Mouse (Mus musculus) hindbrain, embryonic 14.5 days (tissue): ENCODE measurements around the gene Gpr88. TPM values are rescaled to one million over a fixed set of nuclear protein-coding genes. Genes with fewer than 3 reads are reported as not detected.

Source experiments
- ATAC-seq: fragments of 200-750 bp; cut with Nextera tagmentation; 2 replicates; pipeline ENCODE4 v1.8.0; 2017; ENCODE audit warnings: moderate number of reproducible peaks, mild to moderate bottlenecking, moderate TSS enrichment, moderate library complexity; ENCODE audit not compliant: low FRiP score
- DNase-seq: peaks from one replicate; pipeline ENCODE4 v3.0.0-alpha.2; 2015; ENCODE audit warnings: low spot score
- H3K27ac ChIP-seq: fragments of 300-500 bp; sonication (generic); 2 replicates; pipeline ENCODE4 v1.5.1; 2014; ENCODE audit warnings: mild to moderate bottlenecking, moderate library complexity
- H3K27me3 ChIP-seq: fragments of 300-500 bp; sonication (generic); 2 replicates; pipeline ENCODE4 v1.6.1; 2014; ENCODE audit warnings: mild to moderate bottlenecking, low read length, mixed read lengths; ENCODE audit not compliant: control insufficient read depth, insufficient read depth
- H3K36me3 ChIP-seq: fragments of 300-500 bp; sonication (generic); replicated peaks from 2 replicates; pipeline ENCODE4 v1.6.1; 2014; ENCODE audit not compliant: control insufficient read depth, insufficient read depth
- H3K4me1 ChIP-seq: fragments of 300-500 bp; sonication (generic); replicated peaks from 2 replicates; pipeline ENCODE4 v1.6.1; 2014; ENCODE audit warnings: antibody characterized with exemption, low read length, mixed read lengths; ENCODE audit not compliant: control insufficient read depth, insufficient read depth
- H3K4me2 ChIP-seq: fragments of 300-500 bp; sonication (generic); replicated peaks from 2 replicates; pipeline ENCODE4 v1.6.1; 2014; ENCODE audit warnings: mild to moderate bottlenecking, moderate library complexity
- H3K4me3 ChIP-seq: fragments of 300-500 bp; sonication (generic); replicated peaks from 2 replicates; pipeline ENCODE4 v1.5.1; 2014; ENCODE audit warnings: mild to moderate bottlenecking, low read length
- H3K9ac ChIP-seq: fragments of 300-500 bp; sonication (generic); 2 replicates; pipeline ENCODE4 v1.6.1; 2014
- H3K9me3 ChIP-seq: fragments of 300-500 bp; sonication (generic); 2 replicates; pipeline ENCODE4 v1.6.1; 2016; ENCODE audit warnings: low read length; ENCODE audit not compliant: control insufficient read depth
- WGBS: fragments of 180-500 bp; shearing (Covaris S2); extraction: QIAGEN DNeasy Blood & Tissue Kit; methylation state at CpG from one replicate; pipeline ENCODE4 v1.1.7; 2014; 5-methylcytosine and 5-hydroxymethylcytosine counted together
- polyA plus RNA-seq: library from polyadenylated mRNA; unstranded; fragments of >200 nt; fragmentation: Nextera tagmentation; extraction: Ambion mirVana; gene quantifications from 2 replicates; pipeline ENCODE4 v1.2.1, GENCODE M21; 2014

The Gpr88 gene
- polyA plus RNA-seq, 1 experiment from 2014 or later: 6.8 TPM

DNA sequence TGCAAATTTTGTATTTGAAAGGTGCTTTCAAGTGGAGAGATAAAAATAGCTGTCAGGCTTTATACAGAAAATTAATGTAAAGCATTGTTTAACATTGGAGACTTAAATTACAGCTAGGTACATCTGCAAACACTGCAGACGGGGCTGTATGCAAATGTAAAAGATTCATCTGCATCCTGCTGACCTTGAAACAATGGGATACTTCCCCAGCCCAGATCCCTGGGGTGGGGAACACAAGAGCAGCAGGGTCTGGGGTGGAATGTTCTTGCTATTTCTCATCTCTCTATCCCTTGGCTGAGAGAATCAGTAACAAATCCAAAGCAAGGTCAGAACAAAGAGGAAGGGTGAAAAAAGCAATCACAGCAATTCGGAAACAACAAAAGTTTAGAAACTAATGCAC is 30.7 kb upstream of the Gpr88 start:
- no peaks in the 10 kb centered on the region for H3K9me3 ChIP-seq
- DNase-seq (no peak), ATAC-seq (no peak)
- WGBS: 19% methylated on average over 2 of the region's 2 CpGs
- H3K36me3 ChIP-seq: no peaks in the 10 kb centered on the region
- H3K9ac ChIP-seq: no peak overlapping the region
- no peak overlapping the region for H3K4me3 ChIP-seq
- no peak overlapping the region for H3K27ac ChIP-seq
- no peaks in the 10 kb centered on the region for H3K27me3 ChIP-seq
- no peak overlapping the region for H3K4me2 ChIP-seq
- H3K4me1 ChIP-seq: peaks cover 3% of the 10 kb centered on the region; the same call in 1 of the 2 replicates

- Histone ChIP-seq H3K9me3 (no peaks in the 10 kb centered on the region), H3K4me1 (peaks cover 3% of the 10 kb centered on the region; the same call in 1 of the 2 replicates), H3K27ac (no peak overlapping the region), H3K27me3 (no peaks in the 10 kb centered on the region), H3K36me3 (no peaks in the 10 kb centered on the region), H3K4me2 (no peak overlapping the region), H3K9ac (no peak overlapping the region), H3K4me3 (no peak overlapping the region)
- no peak for ATAC-seq
- no peak for DNase-seq
- 92% methylated on average over 6 of the region's 6 CpGs for WGBS
Observed at GRCm38 (mm10) chr3:116281663-116282062, 28.4 kb upstream of the Gpr88 start.

DNA sequence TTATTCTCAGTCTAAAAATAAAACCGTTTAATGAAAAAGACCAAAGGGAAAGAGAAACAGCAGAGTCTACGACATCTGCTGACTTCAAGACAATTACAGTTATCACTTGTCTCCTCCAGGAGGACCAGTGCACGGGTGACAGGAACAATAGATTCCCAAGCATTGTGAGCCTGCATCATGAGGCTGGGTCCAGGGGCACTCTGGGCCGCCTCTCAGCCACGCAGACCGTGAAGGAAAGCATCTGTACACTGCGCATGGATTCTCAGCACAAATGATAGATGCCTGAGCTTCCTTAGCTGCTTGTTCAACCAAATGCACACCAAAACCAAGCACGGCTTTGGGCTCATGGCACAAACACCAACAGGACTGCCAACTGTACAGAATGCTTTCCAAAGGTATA is 23.8 kb upstream of the Gpr88 start:
- Histone ChIP-seq H3K4me1 (no peaks in the 10 kb centered on the region), H3K27ac (no peak overlapping the region), H3K4me2 (no peak overlapping the region), H3K9ac (no peak overlapping the region), H3K27me3 (no peaks in the 10 kb centered on the region), H3K9me3 (no peaks in the 10 kb centered on the region), H3K4me3 (no peak overlapping the region), H3K36me3 (no peaks in the 10 kb centered on the region)
- 61% methylated on average over 8 of the region's 8 CpGs for WGBS
- DNase-seq (no peak), ATAC-seq (no peak)

- WGBS: 96% methylated on average over 6 of the region's 6 CpGs
- H3K9ac ChIP-seq: no peak overlapping the region
- no peak for ATAC-seq
Observed at GRCm38 (mm10) chr3:116271679-116272078, 18.4 kb upstream of the Gpr88 start.

DNA sequence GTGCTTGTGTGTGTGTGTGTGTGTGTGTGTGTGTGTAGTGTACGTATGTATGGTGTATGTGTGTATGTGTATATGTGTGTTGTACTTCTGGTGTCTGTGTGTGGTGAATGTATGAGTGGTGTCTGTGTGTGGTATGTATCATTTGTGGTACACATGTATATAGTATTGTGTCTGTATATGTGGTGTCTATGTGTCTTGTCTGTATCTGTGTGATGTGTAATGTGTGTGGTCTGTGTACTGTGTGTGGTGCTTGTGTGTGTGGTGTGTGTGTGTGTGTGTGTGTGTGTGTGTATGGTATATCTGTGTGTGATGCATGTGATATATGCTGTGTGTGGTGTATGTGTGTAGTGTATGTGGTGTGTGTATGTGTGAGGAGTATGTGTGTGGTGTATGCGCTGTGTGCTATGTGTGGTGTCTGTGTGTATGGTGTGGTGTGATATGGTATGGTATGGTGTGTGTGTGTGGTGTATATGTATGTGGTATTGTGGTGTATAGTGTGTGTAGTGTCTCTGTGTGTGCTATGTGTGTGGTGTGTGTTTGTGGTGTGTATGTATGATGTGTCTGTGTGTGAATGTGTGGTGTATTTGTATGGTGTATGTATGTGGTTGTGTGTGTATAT is 13.8 kb upstream of the Gpr88 start:
- Histone ChIP-seq H3K4me2 (no peak overlapping the region), H3K27me3 (no peaks in the 10 kb centered on the region), H3K9me3 (no peaks in the 10 kb centered on the region), H3K36me3 (no peaks in the 10 kb centered on the region), H3K27ac (no peak overlapping the region), H3K4me1 (no peaks in the 10 kb centered on the region), H3K9ac (no peak overlapping the region), H3K4me3 (no peak overlapping the region)
- 93% methylated on average over 2 of the region's 2 CpGs for WGBS
- DNase-seq: no peak
- no peak for ATAC-seq

More at GRCm38 (mm10) chr3:116271679-116272078, 18.4 kb upstream of the Gpr88 start:
- H3K4me3 ChIP-seq: no peak overlapping the region
- H3K36me3 ChIP-seq: no peaks in the 10 kb centered on the region
- H3K4me2 ChIP-seq: no peak overlapping the region
- no peak overlapping the region for H3K27ac ChIP-seq
- H3K27me3 ChIP-seq: no peaks in the 10 kb centered on the region
- H3K4me1 ChIP-seq: no peaks in the 10 kb centered on the region
- no peak for DNase-seq
- no peaks in the 10 kb centered on the region for H3K9me3 ChIP-seq

DNA sequence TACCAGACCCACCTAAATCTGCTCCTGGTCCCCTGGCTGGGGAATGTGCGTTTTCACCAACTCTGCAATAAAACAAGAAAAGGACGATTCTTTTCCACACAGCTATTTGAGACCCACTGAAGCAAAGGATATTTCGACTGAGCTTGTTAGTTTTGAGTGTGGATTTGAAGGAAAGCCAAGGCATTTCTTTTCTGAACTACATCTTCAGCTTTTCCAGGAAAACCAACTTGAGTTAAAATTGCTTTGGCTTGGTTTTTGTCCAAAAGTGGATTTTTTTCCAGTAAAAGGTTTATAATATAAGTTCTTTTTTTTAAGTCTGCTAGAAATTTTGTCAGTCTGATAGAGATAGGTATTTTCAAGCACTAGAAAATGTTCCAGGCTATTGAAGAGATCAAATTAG is 13.1 kb upstream of the Gpr88 start:
- Histone ChIP-seq H3K36me3 (no peaks in the 10 kb centered on the region), H3K9ac (no peak overlapping the region), H3K9me3 (no peaks in the 10 kb centered on the region), H3K27ac (no peak overlapping the region), H3K4me1 (no peaks in the 10 kb centered on the region), H3K27me3 (no peaks in the 10 kb centered on the region), H3K4me3 (no peak overlapping the region), H3K4me2 (no peak overlapping the region)
- ATAC-seq (no peak), DNase-seq (no peak)
- 79% methylated on average over 3 of the region's 3 CpGs for WGBS

GRCm38 (mm10) chr3:116263977-116264376 is 10.7 kb upstream of the Gpr88 start:
- H3K27ac ChIP-seq: no peak overlapping the region
- no peak overlapping the region for H3K9ac ChIP-seq
- no peak overlapping the region for H3K4me3 ChIP-seq
- 88% methylated on average over 1 of the region's 1 CpGs for WGBS
- DNase-seq: no peak
- no peaks in the 10 kb centered on the region for H3K27me3 ChIP-seq
- H3K9me3 ChIP-seq: no peaks in the 10 kb centered on the region
- no peaks in the 10 kb centered on the region for H3K4me1 ChIP-seq
- no peak overlapping the region for H3K4me2 ChIP-seq
- no peak for ATAC-seq
- H3K36me3 ChIP-seq: no peaks in the 10 kb centered on the region

GRCm38 (mm10) chr3:116263061-116263460 is 9.8 kb upstream of the Gpr88 start:
- Histone ChIP-seq H3K27me3 (no peaks in the 10 kb centered on the region), H3K27ac (no peak overlapping the region), H3K9ac (no peak overlapping the region), H3K9me3 (no peaks in the 10 kb centered on the region), H3K36me3 (no peaks in the 10 kb centered on the region), H3K4me3 (no peak overlapping the region), H3K4me2 (no peak overlapping the region), H3K4me1 (no peaks in the 10 kb centered on the region)
- DNase-seq (no peak), ATAC-seq (no peak)
- 89% methylated on average over 5 of the region's 5 CpGs for WGBS

- Histone ChIP-seq H3K36me3 (no peaks in the 10 kb centered on the region), H3K4me2 (no peak overlapping the region), H3K27me3 (peaks cover 18% of the 10 kb centered on the region), H3K4me1 (peaks cover 1% of the 10 kb centered on the region; the same call in 1 of the 2 replicates), H3K9me3 (no peaks in the 10 kb centered on the region), H3K27ac (no peak overlapping the region), H3K4me3 (no peak overlapping the region), H3K9ac (no peak overlapping the region)
- no peak for ATAC-seq
- 41% methylated on average over 5 of the region's 5 CpGs for WGBS
- DNase-seq: no peak
Observed at GRCm38 (mm10) chr3:116256104-116256503, 2.8 kb upstream of the Gpr88 start.
